Comparison of ENCODE assay signal across 11 mouse cellular contexts in the genomic region with DNA sequence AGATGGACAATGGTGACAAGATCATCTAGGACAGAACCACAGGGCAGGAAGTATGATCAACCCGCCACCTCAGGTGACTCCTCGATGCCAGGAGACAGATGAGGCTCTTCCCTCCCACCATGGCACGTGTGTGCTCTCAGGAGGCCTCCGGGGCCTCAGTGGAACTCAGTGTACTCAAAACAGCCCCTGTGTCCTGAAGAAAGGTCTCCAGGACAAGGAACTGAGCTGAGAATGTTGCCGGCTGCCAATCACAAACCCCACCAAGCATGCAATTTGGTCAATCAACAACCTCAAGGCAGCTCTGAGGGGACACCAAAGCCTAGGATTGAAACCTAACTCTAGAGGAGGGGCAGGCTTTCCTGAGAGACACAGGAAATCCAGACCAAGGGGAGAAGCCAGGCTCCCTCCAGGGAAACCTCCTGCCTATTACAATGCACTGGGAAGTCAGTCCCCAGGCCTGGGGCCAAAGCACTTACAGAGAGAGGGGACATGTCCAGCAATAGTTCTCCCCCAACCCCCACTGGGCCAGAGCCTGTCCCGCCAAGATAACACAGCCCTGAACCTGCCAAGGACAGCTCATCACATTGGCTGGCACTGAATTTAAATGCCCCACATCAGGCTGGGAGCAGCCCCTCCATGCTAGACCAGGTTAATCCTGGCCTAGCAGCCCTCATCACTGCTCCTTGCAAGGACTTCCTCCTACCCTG. TPM values are rescaled to one million over a fixed set of nuclear protein-coding genes. Genes with fewer than 3 reads are reported as not detected.
DNase-seq lines count a peak whose midpoint lies in the region; ATAC-seq and TF ChIP-seq lines count a peak whose summit lies in the region.
"Had no signal": no experiment of that assay in that cellular context is flagged by ENCODE, and none has a peak within 500 bp of the region (broad histone marks: within the 10 kb centered on the region; RNA-seq: fewer than 3 reads in every experiment).

No protein-coding gene starts in this region.

- DNase-seq in gastrocnemius, adult 2 months, result no peak
- DNase-seq in gastrocnemius, postnatal 14 days, result no peak
- DNase-seq in CH12.LX (ENCODE audit: extremely low read depth), result no peak
- no peak for DNase-seq in heart, embryonic 10.5 days (ENCODE audit: low spot score)
- DNase-seq in kidney, adult 8-10 months, result peak; percentile 78 to 80
- DNase-seq in layer of hippocampus, adult 18-20 months (ENCODE audit: low spot score in 2 of 2), result no peak
- no peak for DNase-seq in right cerebral cortex, postnatal 4 days
- DNase-seq: embryo, embryonic 11 days had no signal

- H3K27ac ChIP-seq in gastrocnemius, adult 2 months, result peak overlapping the region; percentile 72
- H3K27ac ChIP-seq in CH12.LX (ENCODE audit: insufficient read depth, low read depth), result no peak overlapping the region
- peak overlapping the region; percentile 66 for H3K27ac ChIP-seq in heart, embryonic 10.5 days

- TF ChIP-seq POLR2A in CH12.LX (IDR thresholded peaks at IDR 0.05; ENCODE audit: low read depth, low read length), result no peak

- no peak overlapping the region for H3K4me3 ChIP-seq in gastrocnemius, adult 2 months
- no peak overlapping the region for H3K4me3 ChIP-seq in CH12.LX (replicated peaks in 1 of 3; ENCODE audit: low read depth in 2 of 3, low read length in 2 of 3, poor library complexity in 1 of 3)
- no peak overlapping the region for H3K4me3 ChIP-seq in heart, embryonic 10.5 days
- H3K4me3 ChIP-seq: megakaryocyte, embryonic 14.5 days had no signal

- TF ChIP-seq EP300 in CH12.LX (IDR thresholded peaks at IDR 0.05; ENCODE audit: low read length), result no peak

- intact Hi-C loops in gastrocnemius, adult 2 months (cut with DNase I), result loop anchor here (5.0 kb wide), 1 partner anchor 40 kb away; the partner anchor contains the start of gene Ccdc85c
- intact Hi-C loops in gastrocnemius, postnatal 14 days (cut with DNase I; ENCODE audit: low total_unique reads), result no loop called here

- in situ Hi-C loops in CH12.LX (cut with MboI; ENCODE audit: low pct_ligation_motif_present, low pct_unique_long_range_greater_than_20kb, low sequenced_read_pairs), result loop anchor here (5.0 kb wide), 1 partner anchor 35 kb away; no protein-coding TSS in a partner anchor

- dilution Hi-C loops in CH12.LX (cut with MboI; ENCODE audit: extremely low pct_ligation_motif_present, extremely low pct_unique_long_range_greater_than_20kb, low sequenced_read_pairs), result no loop called here

- 59% methylated on average over 6 of the region's 6 CpGs for WGBS in heart, embryonic 10.5 days

- no peak for TF ChIP-seq CTCF in gastrocnemius, adult 2 months (IDR thresholded peaks at IDR 0.05)
- no peak for TF ChIP-seq CTCF in CH12.LX (conservative IDR thresholded peaks at IDR 0.05 in 1 of 2, IDR thresholded peaks at IDR 0.05 in 1 of 2; ENCODE audit: low read depth in 2 of 2, low read length in 2 of 2)

- no peaks in the 10 kb centered on the region for H3K79me2 ChIP-seq in CH12.LX (replicated peaks; ENCODE audit: control insufficient read depth, extremely low read depth, insufficient read depth, poor library complexity, severe bottlenecking)

- H3K9me3 ChIP-seq in CH12.LX (replicated peaks; ENCODE audit: low read length), result no peaks in the 10 kb centered on the region
- H3K9me3 ChIP-seq in heart, embryonic 10.5 days, result no peaks in the 10 kb centered on the region

- H3K36me3 ChIP-seq in CH12.LX (replicated peaks in 1 of 2; ENCODE audit: control insufficient read depth in 1 of 2, insufficient read depth in 1 of 2, low read length in 1 of 2), result peaks cover 0 to 20% of the 10 kb centered on the region in 2 experiments
- H3K36me3 ChIP-seq in heart, embryonic 10.5 days, result no peaks in the 10 kb centered on the region

- H3K4me1 ChIP-seq in CH12.LX (ENCODE audit: control insufficient read depth in 1 of 2, insufficient read depth in 2 of 2), result peaks cover 18 to 98% of the 10 kb centered on the region in 2 experiments
- peaks cover 100% of the 10 kb centered on the region for H3K4me1 ChIP-seq in heart, embryonic 10.5 days

- H3K27me3 ChIP-seq in CH12.LX (replicated peaks), result no peaks in the 10 kb centered on the region
- no peaks in the 10 kb centered on the region for H3K27me3 ChIP-seq in heart, embryonic 10.5 days (ENCODE audit: insufficient read depth, poor library complexity, severe bottlenecking)

- no peak for TF ChIP-seq RAD21 in CH12.LX (IDR thresholded peaks at IDR 0.05; ENCODE audit: low read depth, low read length)

- H3K4me2 ChIP-seq in CH12.LX (ENCODE audit: insufficient read depth, low read depth, poor library complexity, severe bottlenecking), result no peak overlapping the region

- no peak for ATAC-seq in CD4-positive, CD25-positive, alpha-beta regulatory T cell, adult 4 months
- ATAC-seq: forebrain, embryonic 14.5 days had no signal

- no peak overlapping the region for H3K9ac ChIP-seq in CH12.LX (ENCODE audit: insufficient read depth, low read depth)

TF ChIP-seq in CH12.LX, 34 proteins besides CTCF, POLR2A, EP300 and RAD21:
- TF ChIP-seq BHLHE40 (IDR thresholded peaks at IDR 0.05; ENCODE audit: low read depth, low read length) (peak; percentile 85), MXI1 (IDR thresholded peaks at IDR 0.05; ENCODE audit: low read depth, low read length) (no peak), ETS1 (conservative IDR thresholded peaks at IDR 0.05; ENCODE audit: low read depth, low read length) (peak; percentile 26; the same call in 1 of the 2 replicates)

RNA-seq across cellular contexts. Expression of gene Ccdc85c, which starts 37.8 kb away (rescaled TPM):
- total RNA-seq in gastrocnemius, adult 2 months (2021), result 10 to 100 TPM; 30.1 to 33.4 TPM
- 1 to 10 TPM; 5.4 to 5.7 TPM for total RNA-seq in gastrocnemius, postnatal 14 days (2021)
- 14.0 and 14.6 TPM in 2 replicates for total RNA-seq in CH12.LX (2012; rRNA removed)
- total RNA-seq in CH12.LX (2014; rRNA removed), result 14.6 and 15.2 TPM in 2 replicates
- 25.1 and 32.4 TPM in 2 replicates for polyA plus RNA-seq in CH12.LX (2012; ENCODE audit: insufficient read length, low read depth)
- polyA plus RNA-seq in heart, embryonic 10.5 days (2016; fragmentation: Nextera tagmentation; extraction: Ambion mirVana), result 5.7 and 6.7 TPM in 2 replicates
- under 1 TPM; 0.27 to 0.46 TPM for polyA plus RNA-seq in CD4-positive, CD25-positive, alpha-beta regulatory T cell, adult 4 months (2017; shearing (Covaris generic))
- total RNA-seq in layer of hippocampus, adult 18-20 months (2021), result 10 to 100 TPM; 66.1 to 72.5 TPM

RNA-seq across cellular contexts. Expression of gene Ccnk, which starts 58.1 kb away (rescaled TPM):
- 100 to 1,000 TPM in 1 of 2 experiments, 10 to 100 TPM in 1; 92.4 to 148 TPM for total RNA-seq in gastrocnemius, adult 2 months (2021)
- 10 to 100 TPM; 28.2 to 35.0 TPM for total RNA-seq in gastrocnemius, postnatal 14 days (2021)
- total RNA-seq in CH12.LX (2012; rRNA removed), result 8.3 and 10.1 TPM in 2 replicates
- total RNA-seq in CH12.LX (2014; rRNA removed), result 5.2 and 9.2 TPM in 2 replicates
- polyA plus RNA-seq in CH12.LX (2012; ENCODE audit: insufficient read length, low read depth), result 51.1 and 66.8 TPM in 2 replicates
- 2.0 and 3.6 TPM in 2 replicates for polyA plus RNA-seq in heart, embryonic 10.5 days (2016; fragmentation: Nextera tagmentation; extraction: Ambion mirVana)
- polyA plus RNA-seq in CD4-positive, CD25-positive, alpha-beta regulatory T cell, adult 4 months (2017; shearing (Covaris generic)), result 1 to 10 TPM; 1.6 to 5.3 TPM
- total RNA-seq in layer of hippocampus, adult 18-20 months (2021), result 10 to 100 TPM; 31.6 to 34.3 TPM

RNA-seq across cellular contexts. Expression of gene Setd3, which starts 58.3 kb away (rescaled TPM):
- 100 to 1,000 TPM; 100 to 106 TPM for total RNA-seq in gastrocnemius, adult 2 months (2021)
- 10 to 100 TPM; 69.6 to 75.0 TPM for total RNA-seq in gastrocnemius, postnatal 14 days (2021)
- total RNA-seq in CH12.LX (2012; rRNA removed) (44.2 and 44.3 TPM in 2 replicates), CH12.LX (2014; rRNA removed) (65.9 and 76.2 TPM in 2 replicates)
- 55.8 and 60.2 TPM in 2 replicates for polyA plus RNA-seq in CH12.LX (2012; ENCODE audit: insufficient read length, low read depth)
- 72.6 TPM in 2 replicates for polyA plus RNA-seq in heart, embryonic 10.5 days (2016; fragmentation: Nextera tagmentation; extraction: Ambion mirVana)
- polyA plus RNA-seq in CD4-positive, CD25-positive, alpha-beta regulatory T cell, adult 4 months (2017; shearing (Covaris generic)), result 10 to 100 TPM; 21.5 to 25.3 TPM
- total RNA-seq in layer of hippocampus, adult 18-20 months (2021), result 100 to 1,000 TPM; 155 to 162 TPM

Comparison
In these comparisons a context has a peak if more than half of its experiments do, and no peak if none do; other contexts are left out.
1. DNase-seq: peak in kidney, adult 8-10 months (2 of 2); none in gastrocnemius, adult 2 months (single experiment), gastrocnemius, postnatal 14 days (single experiment), CH12.LX (single experiment), heart, embryonic 10.5 days (single experiment), layer of hippocampus, adult 18-20 months (0 of 2) and right cerebral cortex, postnatal 4 days (single experiment).